Mouse (Mus musculus) urinary bladder, postnatal 10 days (tissue): Measurements from ENCODE around the gene Gm17606.

Source experiments
- DNase-seq: peaks from one replicate; pipeline ENCODE4 v3.0.0; 2022; ENCODE audit warnings: low spot score

Gene Gm17606

DNA sequence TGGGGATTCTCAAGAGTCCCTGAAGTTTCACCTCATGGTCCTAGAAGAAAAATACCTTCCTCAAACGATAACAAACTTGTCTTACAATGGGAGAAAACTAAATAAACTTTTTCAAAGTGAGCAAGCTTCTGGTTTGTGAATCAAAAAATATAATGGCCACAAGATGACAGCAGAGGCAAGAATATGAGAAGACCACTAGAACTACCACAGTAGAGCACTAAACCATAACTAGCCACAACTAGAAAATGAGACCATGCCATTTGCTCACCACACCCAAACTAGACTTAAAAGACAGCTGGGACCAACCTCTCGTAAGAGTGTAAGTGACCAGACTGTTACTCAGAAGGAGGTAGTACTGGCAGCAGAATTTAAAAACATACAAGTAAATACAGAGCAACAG, 19.3 kb downstream of the Gm17606 start:
- no peak for DNase-seq

DNA sequence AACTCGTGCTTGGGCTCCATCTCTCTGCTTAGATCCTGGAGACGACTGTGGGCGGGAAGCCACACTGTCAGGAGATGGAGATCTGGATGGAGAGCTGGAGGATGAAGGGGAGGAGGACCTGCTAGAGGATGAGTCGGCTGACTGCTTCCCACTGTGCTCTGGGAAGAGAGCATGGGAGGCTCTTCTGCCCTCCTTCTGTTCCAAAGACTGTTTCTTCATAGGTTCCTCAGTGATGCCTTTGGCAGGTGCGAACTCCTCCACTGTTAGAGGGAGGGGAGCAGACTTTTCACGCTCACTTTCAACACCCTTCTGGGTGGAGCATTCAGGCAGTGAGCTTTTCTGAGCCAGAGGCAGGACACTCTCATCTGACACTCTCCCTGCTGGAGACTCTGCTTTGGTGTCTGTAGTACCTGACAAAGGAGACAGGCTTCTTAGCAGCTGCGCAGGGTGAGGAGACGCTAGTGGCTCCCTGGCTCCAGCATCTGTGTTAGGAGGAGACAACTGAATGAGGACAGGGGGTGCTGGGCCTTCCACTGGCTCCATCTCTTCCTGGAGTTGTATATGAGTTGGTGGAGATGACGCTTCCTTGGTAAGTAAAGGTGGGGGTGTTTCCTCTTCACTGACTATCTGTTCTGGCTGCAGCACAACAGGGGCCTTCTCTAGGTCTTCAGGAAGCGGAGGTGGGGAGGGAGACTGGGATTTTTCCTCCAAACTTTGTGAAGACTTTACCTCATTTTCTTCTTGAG, 23.9 kb downstream of the Gm17606 start:
- DNase-seq, result no peak

DNA sequence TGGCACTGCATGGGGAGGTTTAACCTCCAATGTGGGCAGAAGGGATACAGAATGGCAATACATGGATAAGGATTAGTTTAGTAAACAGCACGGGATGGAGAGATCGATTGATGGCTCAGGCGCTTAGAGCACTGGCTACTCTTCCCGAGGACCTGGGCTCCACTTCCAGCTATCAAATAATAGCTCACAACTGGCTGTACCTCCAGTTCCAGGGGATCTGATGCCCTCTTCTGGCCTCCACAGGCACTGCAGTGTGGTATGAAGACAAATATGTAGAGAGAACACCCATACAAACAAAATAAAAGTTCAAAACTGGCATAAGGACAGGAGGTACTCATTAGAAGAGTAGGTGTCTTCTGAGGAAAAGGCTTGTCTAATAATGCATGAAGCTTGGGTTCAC, 28.6 kb downstream of the Gm17606 start:
- no peak for DNase-seq

DNA sequence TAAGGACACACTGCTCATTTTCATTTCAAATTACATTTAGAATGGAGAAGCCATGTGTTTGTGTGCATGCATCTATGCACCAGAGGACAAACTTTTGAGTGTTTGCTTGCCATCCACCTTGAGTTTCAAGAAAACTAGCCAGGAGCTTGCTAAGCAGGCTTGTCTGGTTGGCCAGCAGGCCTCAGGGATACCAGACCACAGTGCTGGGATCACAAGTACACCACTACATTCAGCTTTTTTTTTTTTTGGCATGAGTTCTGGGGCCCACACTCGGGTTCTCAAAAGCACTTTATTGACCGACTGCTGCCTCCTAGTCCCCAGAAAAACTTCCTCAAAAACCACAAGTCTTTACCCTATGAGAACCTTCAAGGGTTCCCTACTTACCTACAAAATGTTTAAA, 33.6 kb downstream of the Gm17606 start:
- DNase-seq, result no peak

DNA sequence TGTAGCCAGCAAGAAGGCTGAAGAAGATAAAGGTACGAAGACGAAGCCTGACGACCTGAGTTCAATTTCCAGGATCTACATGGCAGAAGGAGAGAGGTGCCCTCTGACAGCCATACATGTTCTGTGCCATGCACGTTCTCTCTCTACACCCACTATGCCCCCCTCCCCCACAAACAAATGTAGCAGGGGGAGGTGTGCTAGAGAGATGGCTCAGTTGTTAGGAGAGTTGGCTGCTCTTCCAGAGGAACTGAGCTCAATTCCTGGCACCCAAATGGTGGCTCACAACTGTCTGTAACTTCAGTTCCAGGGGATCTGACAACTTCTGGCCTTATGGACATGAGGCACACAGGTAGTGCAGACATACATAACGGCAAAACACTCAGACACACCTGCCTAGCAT, 35.5 kb downstream of the Gm17606 start:
- no peak for DNase-seq

DNA sequence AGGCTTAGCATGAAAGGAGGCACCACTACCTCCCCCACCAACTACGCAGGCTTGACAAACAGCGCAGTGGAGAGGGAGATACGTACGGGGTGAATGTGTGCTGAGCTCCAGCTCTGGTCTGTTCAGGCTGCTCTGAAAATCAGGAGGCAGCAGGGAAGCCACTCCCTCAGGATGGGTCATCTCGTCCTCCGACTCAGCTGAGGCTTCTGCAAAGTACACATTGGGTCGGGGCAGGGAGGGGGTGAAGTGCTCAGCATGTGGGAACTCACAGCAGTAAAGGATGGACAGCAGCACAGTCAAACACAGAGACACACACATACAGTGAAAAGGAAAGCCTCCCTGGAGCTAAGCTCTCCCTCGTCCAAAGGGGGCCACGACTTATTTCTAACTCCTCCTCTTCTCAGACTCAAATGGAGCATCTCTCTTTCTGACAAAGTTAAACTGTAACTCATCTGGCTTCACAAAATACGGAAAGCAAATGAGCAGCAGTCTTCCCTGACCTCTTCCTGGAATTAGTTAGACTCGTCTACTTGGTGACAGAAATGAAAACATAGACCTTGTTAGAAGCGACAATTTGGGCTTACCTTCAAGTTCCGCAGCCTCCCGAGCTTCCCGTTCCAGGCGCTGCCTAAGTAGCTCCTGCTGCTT, 38.0 kb downstream of the Gm17606 start:
- DNase-seq, result no peak

DNA sequence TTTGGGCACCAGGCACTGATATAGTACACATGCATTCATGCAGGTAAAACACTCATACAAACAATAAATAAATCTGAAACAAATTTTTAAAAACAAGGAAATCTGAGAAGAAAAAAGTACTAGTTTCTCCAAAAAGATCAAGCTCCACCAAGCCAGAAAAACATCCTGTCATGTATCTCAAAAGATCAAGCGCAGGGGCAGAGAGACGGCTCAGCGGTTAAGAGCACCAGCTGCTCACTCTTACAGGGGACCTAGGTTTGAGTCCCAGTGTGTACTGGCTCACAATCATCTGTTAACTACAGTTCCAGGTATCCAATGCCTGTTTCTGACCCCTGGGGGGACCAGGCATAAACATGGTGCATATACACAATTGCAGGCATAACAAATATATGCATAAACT, 41.6 kb downstream of the Gm17606 start:
- DNase-seq, result no peak

DNA sequence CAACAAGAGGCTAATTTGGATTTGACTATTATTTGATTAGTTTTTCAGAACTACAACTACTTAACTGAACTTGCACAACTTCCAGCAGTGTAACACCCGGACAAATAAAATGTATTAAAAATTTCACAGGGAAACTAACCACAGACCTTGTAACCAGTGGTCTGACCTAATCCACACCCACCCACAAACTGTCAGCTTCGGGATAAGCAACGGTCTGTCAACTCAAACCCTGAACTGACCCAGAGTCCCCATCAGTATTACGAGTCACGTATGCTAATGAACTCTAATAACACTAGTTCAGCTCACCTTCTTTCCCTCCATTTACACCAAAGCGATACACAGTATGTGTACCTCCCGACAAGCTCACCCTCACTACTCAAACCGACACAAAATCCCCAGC, 44.7 kb downstream of the Gm17606 start:
- DNase-seq, result no peak

DNA sequence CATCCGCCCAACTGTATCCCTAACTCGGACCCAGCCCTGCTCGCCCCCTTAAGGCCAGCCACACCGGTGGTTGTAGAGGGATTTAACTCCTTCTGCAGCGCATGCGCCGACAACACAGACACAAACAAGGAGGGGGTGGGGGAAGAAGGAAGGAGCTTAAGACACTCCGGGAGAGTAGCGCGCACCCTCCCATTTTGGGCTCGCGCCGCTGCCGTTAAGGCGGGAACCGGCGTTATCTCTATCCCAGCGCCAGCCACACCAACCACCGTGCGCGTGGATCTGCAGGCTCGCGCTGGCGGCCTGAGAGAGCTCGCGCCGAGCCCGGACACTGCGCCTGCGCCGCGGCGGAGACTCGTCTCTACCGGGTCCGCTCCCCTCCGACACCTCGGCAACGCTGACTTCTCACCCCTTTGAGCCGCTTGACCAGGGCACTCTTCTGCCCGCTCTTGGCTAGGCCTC, 45.3 kb downstream of the Gm17606 start, which contains the start of gene 1700123O20Rik:
1700123O20Rik (plus strand) TSS at position 154 of the 459 bp plus-strand sequence.
- DNase-seq, result no peak

DNA sequence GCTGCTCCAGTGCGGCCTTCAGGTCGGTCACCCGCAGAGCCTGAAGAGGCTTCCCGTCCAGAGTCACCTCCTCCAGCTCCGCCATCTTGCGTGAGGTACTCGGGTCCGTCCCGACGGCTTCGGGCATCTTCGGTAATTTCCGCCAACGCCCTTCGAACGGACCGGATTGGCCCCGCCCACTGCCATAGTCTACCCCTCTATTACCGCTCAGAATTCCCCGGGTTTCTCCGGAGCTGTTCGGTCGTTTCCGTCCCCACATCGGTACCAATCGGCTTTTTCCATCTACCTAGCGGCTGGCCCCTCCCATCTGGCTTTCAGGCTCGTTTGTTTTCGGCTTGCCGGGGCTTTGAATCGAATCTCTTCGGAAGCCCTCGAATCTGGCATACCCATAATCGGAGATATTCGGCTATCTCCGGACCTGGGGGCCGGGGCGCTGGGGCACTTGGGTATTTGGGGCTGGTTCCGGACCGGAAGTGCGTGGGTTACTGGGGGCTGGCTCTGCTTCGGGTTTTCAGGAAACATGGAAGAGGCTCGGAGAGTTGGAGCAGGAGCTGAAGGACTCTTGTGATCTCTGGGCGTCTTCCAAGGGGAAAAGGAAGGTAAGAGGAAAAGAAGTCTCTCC, 45.9 kb downstream of the Gm17606 start, which contains the start of gene Acin1:
Acin1 (minus strand) TSS at position 410 of the 622 bp plus-strand sequence.
- peak; percentile 100 for DNase-seq

DNA sequence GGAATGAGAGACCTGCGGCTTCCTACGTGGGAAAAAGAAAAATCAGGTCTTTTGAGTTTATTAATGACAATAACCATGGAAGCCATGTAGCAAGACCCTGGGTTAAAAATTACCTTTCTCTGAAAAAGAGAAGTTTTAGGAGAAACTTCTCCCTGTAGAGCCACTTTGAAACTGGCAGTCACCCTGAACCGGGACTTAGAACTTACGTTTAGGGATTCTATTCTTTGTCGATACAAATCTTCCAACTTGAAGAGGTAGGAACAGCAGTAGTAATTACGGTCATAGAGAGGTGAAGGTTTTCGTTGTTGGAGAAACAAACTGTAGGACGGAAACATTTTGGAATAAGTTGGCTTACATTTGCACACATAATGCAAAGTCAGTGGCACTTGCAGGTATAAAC, 46.5 kb downstream of the Gm17606 start:
- DNase-seq, result no peak

DNA sequence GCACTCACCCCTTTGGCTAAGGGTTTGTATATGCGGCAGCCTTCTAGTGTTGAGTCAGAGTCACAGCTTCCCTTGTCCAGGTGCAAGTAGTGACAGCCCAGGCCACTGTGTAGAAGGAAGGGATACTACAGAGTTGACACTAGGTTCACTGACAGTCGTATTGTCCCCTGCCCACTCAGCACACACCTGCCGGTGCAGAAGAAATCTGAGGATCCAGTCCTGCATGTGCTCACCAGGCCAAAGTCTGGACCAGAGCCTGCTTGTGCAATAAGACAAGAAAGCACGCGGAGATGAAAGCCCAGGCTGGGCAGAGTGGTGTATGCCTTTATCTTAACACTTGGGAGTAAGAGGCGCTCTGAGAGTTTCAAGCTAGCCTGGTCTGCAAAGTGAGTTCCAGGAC, 54.3 kb downstream of the Gm17606 start:
- no peak for DNase-seq

DNA sequence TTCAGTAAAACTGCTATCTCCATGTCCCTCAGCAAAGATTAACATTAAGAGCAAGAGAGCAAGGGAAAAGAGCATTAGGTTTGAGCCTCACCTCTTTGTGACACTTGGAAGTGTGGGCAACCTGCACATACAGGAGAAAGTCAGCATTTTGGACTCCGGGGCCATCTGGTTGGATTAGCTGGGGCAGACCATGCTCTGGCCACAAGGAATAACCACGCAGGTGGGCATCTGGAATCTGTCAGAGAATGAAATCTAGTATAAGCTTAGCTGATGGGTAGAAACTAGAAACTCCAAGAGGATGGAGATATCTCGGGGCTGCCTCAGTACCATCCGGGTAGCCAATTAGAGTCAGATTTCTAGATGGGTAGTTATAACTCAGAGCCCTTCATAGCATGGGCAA, 56.0 kb downstream of the Gm17606 start:
- DNase-seq, result no peak
